In genomic region chr4:62397616-62398365, GRCm38 (mm10) we compare ENCODE assay signal across 37 mouse cellular contexts. TPM values are rescaled to one million over a fixed set of nuclear protein-coding genes. Genes with fewer than 3 reads are reported as not detected.
DNase-seq lines count a peak whose midpoint lies in the region; ATAC-seq and TF ChIP-seq lines count a peak whose summit lies in the region.
"Had no signal": no experiment of that assay in that cellular context is flagged by ENCODE, and none has a peak within 500 bp of the region (broad histone marks: within the 10 kb centered on the region; RNA-seq: fewer than 3 reads in every experiment).

No protein-coding gene starts in this region.

- TF ChIP-seq POLR2A in cerebellum, adult 2 months (IDR thresholded peaks at IDR 0.05; ENCODE audit: borderline replicate concordance, insufficient read depth, low read length) = no peak

- no peak overlapping the region for H3K27ac ChIP-seq in cerebellum, adult 2 months (ENCODE audit: insufficient read depth, low read length)
- H3K27ac ChIP-seq: embryonic facial prominence, embryonic 10.5 days; embryonic facial prominence, embryonic 15.5 days; forebrain, embryonic 13.5 days; hindbrain, embryonic 14.5 days; limb, embryonic 10.5 days; limb, embryonic 15.5 days; liver, embryonic 15.5 days; midbrain, embryonic 12.5 days; neural tube, embryonic 13.5 days; stomach, postnatal 0 days had no signal

- no peak for TF ChIP-seq CTCF in cerebellum, adult 2 months (IDR thresholded peaks at IDR 0.05; ENCODE audit: borderline replicate concordance, insufficient read depth, low read depth, low read length)

- no peak overlapping the region for H3K4me3 ChIP-seq in cerebellum, adult 2 months (replicated peaks; ENCODE audit: insufficient read depth, low read depth, low read length)
- H3K4me3 ChIP-seq: embryonic facial prominence, embryonic 10.5 days; embryonic facial prominence, embryonic 15.5 days; forebrain, embryonic 13.5 days; heart, embryonic 12.5 days; limb, embryonic 10.5 days; limb, embryonic 15.5 days; liver, embryonic 15.5 days; midbrain, embryonic 12.5 days; neural tube, embryonic 13.5 days had no signal

- 29% methylated on average over 4 of the region's 4 CpGs for WGBS in cerebellum, adult 2 months

- no peaks in the 10 kb centered on the region for H3K4me1 ChIP-seq in cerebellum, adult 2 months (ENCODE audit: control insufficient read depth, insufficient read depth, low read length)
- H3K4me1 ChIP-seq: embryonic facial prominence, embryonic 10.5 days; embryonic facial prominence, embryonic 15.5 days; forebrain, embryonic 13.5 days; heart, embryonic 12.5 days; limb, embryonic 10.5 days; limb, embryonic 15.5 days; neural tube, embryonic 13.5 days had no signal

- no peak for ATAC-seq in frontal cortex, adult (ENCODE audit: low TSS enrichment)
- ATAC-seq: forebrain, embryonic 13.5 days; intestine, postnatal 0 days had no signal

- DNase-seq in layer of hippocampus, adult 18-20 months (ENCODE audit: low spot score in 2 of 2) = peak; percentile 32 to 80
- DNase-seq in layer of hippocampus, postnatal 25 days (ENCODE audit: extremely low spot score in 1 of 2, low spot score in 1 of 2) = no peak
- DNase-seq in adipocyte (ENCODE audit: low spot score) = peak; percentile 43
- DNase-seq in layer of hippocampus, adult 9-10 months (ENCODE audit: low spot score) = peak; percentile 24
- no peak for DNase-seq in embryo, embryonic 9.5 days (ENCODE audit: extremely low spot score)
- DNase-seq in cerebellum, adult 2 months = no peak
- DNase-seq: adrenal gland, adult 8-10 months; cerebellum, adult 11 months; cerebellum, postnatal 10 days; gastrocnemius, postnatal 14 days; heart, adult 11 months; kidney, adult 9 months; kidney, postnatal 14 days; lung, embryonic 14.5 days; lung, postnatal 36 days; right cerebral cortex, postnatal 4 days; thymus, adult 18-20 months; thymus, postnatal 25 days had no signal

- no peaks in the 10 kb centered on the region for H3K27me3 ChIP-seq in cerebellum, adult 2 months (ENCODE audit: control insufficient read depth, insufficient read depth, low read length)
- H3K27me3 ChIP-seq: embryonic facial prominence, embryonic 15.5 days; forebrain, embryonic 13.5 days; heart, embryonic 12.5 days; limb, embryonic 15.5 days; liver, embryonic 15.5 days; midbrain, embryonic 12.5 days; neural tube, embryonic 13.5 days had no signal

RNA-seq across cellular contexts. Expression of gene Cdc26, which starts 10.7 kb away (rescaled TPM):
- total RNA-seq in layer of hippocampus, adult 18-20 months (2021) = 10 to 100 TPM; 48.0 to 48.8 TPM
- 10 to 100 TPM; 43.0 to 51.1 TPM for total RNA-seq in layer of hippocampus, postnatal 25 days (2021)
- polyA plus RNA-seq in cerebellum, adult 2 months (2012; rRNA removed) = 55.0 and 65.8 TPM in 2 replicates

RNA-seq across cellular contexts. Expression of gene Prpf4, which starts 10.8 kb away (rescaled TPM):
- total RNA-seq in layer of hippocampus, adult 18-20 months (2021) = 10 to 100 TPM; 12.8 to 13.5 TPM
- total RNA-seq in layer of hippocampus, postnatal 25 days (2021) = 10 to 100 TPM; 12.4 to 12.6 TPM
- polyA plus RNA-seq in cerebellum, adult 2 months (2012; rRNA removed) = 20.4 and 21.2 TPM in 2 replicates

RNA-seq across cellular contexts. Expression of gene Rnf183, which starts 37.3 kb away (rescaled TPM):
- total RNA-seq in layer of hippocampus, adult 18-20 months (2021) = not detected
- total RNA-seq in layer of hippocampus, postnatal 25 days (2021) = not detected
- polyA plus RNA-seq in cerebellum, adult 2 months (2012; rRNA removed) = 0.07 TPM in 1 of 2 replicates, not detected in the other
- total RNA-seq: G1E; gastrocnemius, postnatal 14 days; hematopoietic stem cell, adult 5-6 weeks; left cerebral cortex, postnatal 10 days; megakaryocyte, adult 5-6 weeks had no signal
- polyA plus RNA-seq: embryonic facial prominence, embryonic 10.5 days; forebrain, embryonic 13.5 days; G1E; heart, embryonic 12.5 days; heart, postnatal 0 days; hindbrain, embryonic 14.5 days; limb, embryonic 10.5 days; limb, embryonic 15.5 days; liver, embryonic 15.5 days; lung, embryonic 14.5 days; spleen, adult 2 months had no signal

RNA-seq across cellular contexts. Expression of gene Slc31a1, which starts 37.3 kb away (rescaled TPM):
- total RNA-seq in layer of hippocampus, adult 18-20 months (2021) = 10 to 100 TPM; 10.5 to 11.2 TPM
- total RNA-seq in layer of hippocampus, postnatal 25 days (2021) = 10 to 100 TPM; 16.2 to 16.8 TPM
- polyA plus RNA-seq in cerebellum, adult 2 months (2012; rRNA removed) = 20.8 and 24.1 TPM in 2 replicates

RNA-seq across cellular contexts. Expression of gene Fkbp15, which starts 37.4 kb away (rescaled TPM):
- 10 to 100 TPM; 38.2 to 38.4 TPM for total RNA-seq in layer of hippocampus, adult 18-20 months (2021)
- total RNA-seq in layer of hippocampus, postnatal 25 days (2021) = 10 to 100 TPM; 38.1 to 44.2 TPM
- 26.4 and 28.5 TPM in 2 replicates for polyA plus RNA-seq in cerebellum, adult 2 months (2012; rRNA removed)

Comparison
In these comparisons a context has a peak if more than half of its experiments do, and no peak if none do; other contexts are left out.
1. DNase-seq: peak in layer of hippocampus, adult 18-20 months (2 of 2), adipocyte (single experiment) and layer of hippocampus, adult 9-10 months (single experiment); none in layer of hippocampus, postnatal 25 days (0 of 2), embryo, embryonic 9.5 days (single experiment) and cerebellum, adult 2 months (0 of 2).